Mouse (Mus musculus) kidney, embryonic 15.5 days (tissue): ENCODE measurements at regions not wholly inside any gene's neighbourhood (a gene's known extent, or its start where the extent isn't known, plus 50 kb on each side); places are given as distances from the start of the nearest gene placed in this dataset.

Source experiments
- ATAC-seq: fragments of 200-750 bp; cut with Nextera tagmentation; replicated peaks from 2 replicates; pipeline ENCODE4 v1.8.0; 2017; ENCODE audit warnings: moderate TSS enrichment; ENCODE audit not compliant: low FRiP score
- H3K27ac ChIP-seq: fragments of 300-500 bp; sonication (generic); 2 replicates; pipeline ENCODE4 v1.5.1; 2015; ENCODE audit warnings: mild to moderate bottlenecking, inconsistent platforms
- H3K27me3 ChIP-seq: fragments of 300-500 bp; sonication (generic); 2 replicates; pipeline ENCODE4 v1.6.1; 2015; ENCODE audit warnings: inconsistent platforms
- H3K36me3 ChIP-seq: fragments of 300-500 bp; sonication (generic); 2 replicates; pipeline ENCODE4 v1.6.1; 2015; ENCODE audit warnings: inconsistent platforms
- H3K4me1 ChIP-seq: fragments of 300-500 bp; sonication (generic); 2 replicates; pipeline ENCODE4 v1.6.1; 2015; ENCODE audit warnings: inconsistent platforms
- H3K4me2 ChIP-seq: fragments of 300-500 bp; sonication (generic); 2 replicates; pipeline ENCODE4 v1.6.1; 2015; ENCODE audit warnings: moderate library complexity, mild to moderate bottlenecking, inconsistent platforms
- H3K4me3 ChIP-seq: fragments of 300-500 bp; sonication (generic); replicated peaks from 2 replicates; pipeline ENCODE4 v1.5.1; 2015; ENCODE audit warnings: mild to moderate bottlenecking, inconsistent platforms
- H3K9ac ChIP-seq: fragments of 300-500 bp; sonication (generic); 2 replicates; pipeline ENCODE4 v1.6.1; 2015; ENCODE audit warnings: mild to moderate bottlenecking, inconsistent platforms
- H3K9me3 ChIP-seq: fragments of 300-500 bp; sonication (generic); replicated peaks from 2 replicates; pipeline ENCODE4 v1.6.1; 2016; ENCODE audit warnings: inconsistent platforms
- WGBS: fragments of 180-500 bp; shearing (Covaris S2); methylation state at CpG from one replicate; pipeline ENCODE4 v1.1.7; 2015; ENCODE audit warnings: mixed read lengths; 5-methylcytosine and 5-hydroxymethylcytosine counted together

DNA sequence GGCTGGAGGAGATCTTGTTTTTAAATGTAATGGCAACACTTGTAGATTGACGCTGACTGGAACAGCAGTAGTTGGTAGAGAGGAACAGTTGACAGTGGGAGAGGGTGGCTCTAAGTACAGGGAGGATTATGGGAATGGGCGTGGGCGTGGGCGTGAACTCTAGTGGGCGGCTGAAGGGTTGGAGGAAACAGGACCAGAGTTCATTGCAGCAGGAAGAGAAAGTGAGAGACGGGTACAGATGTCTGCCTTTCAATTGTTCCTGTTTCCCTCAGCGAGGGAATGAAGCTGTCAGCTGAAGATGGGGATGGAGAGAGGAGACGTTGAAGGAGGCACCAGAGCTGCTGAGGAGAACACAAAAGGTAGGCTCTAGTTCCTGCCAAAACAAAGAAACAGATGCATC is 135.2 kb downstream of the Hhipl2 start:
- WGBS = 78% methylated on average over 8 of the region's 8 CpGs
- Histone ChIP-seq H3K9me3 (no peaks in the 10 kb centered on the region), H3K4me1 (no peaks in the 10 kb centered on the region), H3K4me3 (no peak overlapping the region), H3K27me3 (no peaks in the 10 kb centered on the region; the same call in 1 of the 2 replicates), H3K9ac (no peak overlapping the region), H3K36me3 (no peaks in the 10 kb centered on the region), H3K4me2 (no peak overlapping the region), H3K27ac (no peak overlapping the region)
- ATAC-seq = no peak

DNA sequence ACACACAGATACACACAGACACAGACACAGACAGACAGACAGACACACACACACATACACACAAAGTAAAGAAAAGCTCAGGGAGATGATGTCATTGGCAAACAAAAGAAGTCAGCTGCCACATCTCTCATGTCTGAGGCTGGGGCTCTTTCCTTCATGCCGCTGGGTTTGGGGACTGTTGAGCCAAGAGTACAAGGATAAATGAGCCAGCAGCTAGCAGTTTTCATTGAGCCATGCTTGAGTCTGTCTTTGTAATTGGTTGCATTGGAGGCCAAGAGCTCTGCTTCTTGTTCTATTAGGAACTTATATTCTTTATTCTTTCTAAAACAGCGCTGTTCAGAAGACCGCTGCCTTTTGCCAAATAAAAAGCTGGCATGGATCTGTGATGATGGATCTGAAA is 144.8 kb downstream of the Hhipl2 start:
- H3K36me3 ChIP-seq = no peaks in the 10 kb centered on the region
- no peak overlapping the region for H3K4me2 ChIP-seq
- WGBS = 92% methylated on average over 3 of the region's 3 CpGs
- no peak overlapping the region for H3K4me3 ChIP-seq
- H3K4me1 ChIP-seq = no peaks in the 10 kb centered on the region
- no peaks in the 10 kb centered on the region for H3K27me3 ChIP-seq
- no peak overlapping the region for H3K27ac ChIP-seq
- H3K9ac ChIP-seq = no peak overlapping the region
- ATAC-seq = no peak
- no peaks in the 10 kb centered on the region for H3K9me3 ChIP-seq

DNA sequence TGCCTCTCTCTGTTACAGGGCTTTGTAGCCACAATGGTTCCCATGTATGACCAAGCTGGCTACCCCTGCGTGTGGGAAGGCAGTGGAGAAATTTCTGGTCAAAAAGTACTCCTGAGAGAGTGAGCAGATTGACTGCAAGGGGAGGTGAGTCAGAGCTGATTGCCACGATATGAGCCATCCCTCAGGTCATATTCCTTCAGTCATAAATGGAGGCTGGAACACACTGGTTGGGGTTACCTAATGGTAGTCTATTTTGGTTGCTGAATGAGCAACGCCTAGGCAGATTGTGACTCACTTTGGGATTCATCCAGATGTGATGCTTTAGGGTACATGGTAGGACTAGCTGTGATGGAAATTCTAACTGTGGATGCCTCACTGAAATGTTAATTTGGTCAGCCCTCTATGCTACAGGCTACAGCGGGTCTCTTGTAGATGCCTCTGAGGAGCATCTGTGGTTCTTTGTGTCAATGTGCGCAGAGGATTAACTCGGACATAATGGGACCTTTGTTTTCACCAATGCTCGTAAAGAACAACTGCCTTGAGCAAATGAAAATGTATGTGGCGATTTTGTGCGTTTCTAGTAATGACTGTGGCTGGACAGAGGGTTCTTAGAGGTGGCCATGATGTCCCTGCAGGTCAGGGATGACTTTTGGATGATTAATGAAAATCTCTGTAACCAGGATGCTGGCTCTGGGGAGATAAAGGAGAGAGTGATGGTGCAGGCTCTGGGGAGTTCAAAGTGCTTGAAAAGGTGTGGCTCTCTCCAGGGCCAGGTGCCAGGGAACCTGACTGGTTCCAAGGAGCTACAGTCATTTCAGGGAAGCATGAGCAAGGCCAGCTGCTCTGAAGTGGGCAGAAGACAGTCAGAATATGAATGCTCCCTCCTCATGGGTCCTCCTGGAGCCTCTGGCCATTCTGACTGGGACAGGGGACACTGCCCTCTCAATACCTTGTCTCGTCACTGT is 155.9 kb downstream of the Hhipl2 start:
- Histone ChIP-seq H3K27ac (no peak overlapping the region), H3K4me2 (no peak overlapping the region), H3K4me3 (no peak overlapping the region), H3K9ac (no peak overlapping the region), H3K36me3 (no peaks in the 10 kb centered on the region), H3K27me3 (no peaks in the 10 kb centered on the region), H3K4me1 (no peaks in the 10 kb centered on the region), H3K9me3 (no peaks in the 10 kb centered on the region)
- WGBS = 73% methylated on average over 10 of the region's 10 CpGs
- no peak for ATAC-seq

DNA sequence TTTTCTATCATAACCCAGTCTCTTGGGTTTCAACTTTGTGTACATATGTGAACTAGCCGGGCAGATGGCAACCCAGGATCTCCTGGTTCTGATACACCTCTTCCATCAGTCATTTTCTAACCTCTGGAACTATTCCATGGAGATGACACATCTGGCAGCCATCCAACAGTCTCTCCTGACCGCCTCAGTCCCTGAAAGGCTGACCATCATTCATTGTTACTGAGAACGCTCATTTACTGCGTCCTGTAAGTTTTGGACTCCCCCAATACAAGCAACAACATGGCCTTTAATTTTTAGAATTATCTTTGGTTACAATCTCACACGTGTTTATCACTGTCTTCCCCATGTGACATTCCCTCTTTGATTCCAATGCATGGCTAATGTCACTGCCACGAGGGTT is 166.8 kb downstream of the Hhipl2 start:
- H3K9me3 ChIP-seq = no peaks in the 10 kb centered on the region
- H3K4me1 ChIP-seq = no peaks in the 10 kb centered on the region
- H3K9ac ChIP-seq = no peak overlapping the region
- ATAC-seq = no peak
- H3K27me3 ChIP-seq = no peaks in the 10 kb centered on the region
- H3K27ac ChIP-seq = no peak overlapping the region
- H3K36me3 ChIP-seq = no peaks in the 10 kb centered on the region
- no peak overlapping the region for H3K4me2 ChIP-seq
- 63% methylated on average over 6 of the region's 6 CpGs for WGBS
- H3K4me3 ChIP-seq = no peak overlapping the region

DNA sequence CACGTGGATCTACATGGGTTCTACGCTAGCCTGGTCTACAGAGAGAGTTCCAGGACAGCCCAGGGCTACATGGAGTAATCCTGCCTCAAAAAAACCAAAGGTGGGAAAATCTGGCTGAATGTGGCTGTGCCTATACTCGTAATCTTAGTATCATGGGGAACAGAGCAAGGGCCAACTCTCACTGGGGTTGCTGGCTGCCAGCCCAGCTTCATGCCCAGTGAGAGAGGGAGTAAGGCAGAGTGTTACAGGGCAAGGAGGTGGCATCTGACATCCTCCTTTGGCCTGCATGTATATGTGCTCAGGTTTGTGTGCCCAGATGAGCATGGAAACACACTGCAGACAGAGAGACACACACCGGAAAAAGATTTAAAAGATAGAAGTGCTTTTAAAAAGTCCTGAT is 168.4 kb downstream of the Hhipl2 start:
- H3K4me3 ChIP-seq = no peak overlapping the region
- H3K27me3 ChIP-seq = no peaks in the 10 kb centered on the region
- no peak overlapping the region for H3K4me2 ChIP-seq
- no peaks in the 10 kb centered on the region for H3K4me1 ChIP-seq
- H3K9me3 ChIP-seq = no peaks in the 10 kb centered on the region
- no peak overlapping the region for H3K9ac ChIP-seq
- 89% methylated on average over 4 of the region's 4 CpGs for WGBS
- H3K36me3 ChIP-seq = no peaks in the 10 kb centered on the region
- no peak overlapping the region for H3K27ac ChIP-seq
- no peak for ATAC-seq

DNA sequence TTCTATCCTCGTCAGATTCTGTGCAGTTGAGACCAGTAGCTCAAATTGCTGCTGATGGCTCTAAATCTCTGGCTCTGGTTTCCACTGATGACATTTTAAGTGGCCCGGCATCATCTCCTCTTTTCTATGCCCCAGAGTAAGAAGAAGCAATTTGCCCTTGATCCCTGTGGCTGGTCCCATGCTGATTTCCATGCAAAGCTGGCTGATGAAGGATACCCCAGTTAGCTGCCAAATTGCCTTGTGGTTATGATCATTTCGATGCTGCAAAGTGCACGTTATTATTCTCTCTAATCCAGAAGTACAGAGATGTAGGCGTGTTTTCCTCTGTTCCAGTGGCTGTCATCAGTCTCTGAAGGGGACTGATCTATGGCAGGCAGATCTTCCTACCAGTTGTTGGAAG is 177.3 kb downstream of the Hhipl2 start:
- H3K4me3 ChIP-seq = no peak overlapping the region
- H3K27me3 ChIP-seq = no peaks in the 10 kb centered on the region
- H3K4me1 ChIP-seq = no peaks in the 10 kb centered on the region
- no peaks in the 10 kb centered on the region for H3K9me3 ChIP-seq
- 57% methylated on average over 5 of the region's 5 CpGs for WGBS
- no peaks in the 10 kb centered on the region for H3K36me3 ChIP-seq
- H3K27ac ChIP-seq = no peak overlapping the region
- H3K9ac ChIP-seq = no peak overlapping the region
- no peak for ATAC-seq
- no peak overlapping the region for H3K4me2 ChIP-seq

DNA sequence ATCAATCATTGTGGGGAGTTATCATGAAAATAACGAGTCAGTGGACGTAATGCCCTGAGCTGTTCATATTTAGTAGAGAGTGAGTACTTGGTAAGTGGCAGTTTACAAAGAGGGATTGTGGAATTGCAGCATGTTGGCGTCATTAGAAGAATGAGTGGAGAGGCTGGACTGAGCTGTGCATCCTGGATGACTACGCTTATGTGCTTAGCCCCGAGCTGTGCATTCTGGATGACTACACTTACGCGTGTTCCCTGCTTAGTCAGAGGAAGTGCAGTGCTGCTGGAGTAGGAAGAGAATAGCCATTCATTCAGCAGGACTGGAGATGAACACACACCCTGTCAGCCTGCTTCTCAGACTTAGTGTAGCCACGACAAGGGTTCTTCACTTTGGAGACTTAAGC is 182.5 kb downstream of the Hhipl2 start:
- Histone ChIP-seq H3K9ac (no peak overlapping the region), H3K27me3 (no peaks in the 10 kb centered on the region), H3K4me2 (no peak overlapping the region), H3K4me1 (no peaks in the 10 kb centered on the region), H3K27ac (no peak overlapping the region), H3K9me3 (no peaks in the 10 kb centered on the region), H3K4me3 (no peak overlapping the region), H3K36me3 (no peaks in the 10 kb centered on the region)
- 79% methylated on average over 8 of the region's 8 CpGs for WGBS
- no peak for ATAC-seq

DNA sequence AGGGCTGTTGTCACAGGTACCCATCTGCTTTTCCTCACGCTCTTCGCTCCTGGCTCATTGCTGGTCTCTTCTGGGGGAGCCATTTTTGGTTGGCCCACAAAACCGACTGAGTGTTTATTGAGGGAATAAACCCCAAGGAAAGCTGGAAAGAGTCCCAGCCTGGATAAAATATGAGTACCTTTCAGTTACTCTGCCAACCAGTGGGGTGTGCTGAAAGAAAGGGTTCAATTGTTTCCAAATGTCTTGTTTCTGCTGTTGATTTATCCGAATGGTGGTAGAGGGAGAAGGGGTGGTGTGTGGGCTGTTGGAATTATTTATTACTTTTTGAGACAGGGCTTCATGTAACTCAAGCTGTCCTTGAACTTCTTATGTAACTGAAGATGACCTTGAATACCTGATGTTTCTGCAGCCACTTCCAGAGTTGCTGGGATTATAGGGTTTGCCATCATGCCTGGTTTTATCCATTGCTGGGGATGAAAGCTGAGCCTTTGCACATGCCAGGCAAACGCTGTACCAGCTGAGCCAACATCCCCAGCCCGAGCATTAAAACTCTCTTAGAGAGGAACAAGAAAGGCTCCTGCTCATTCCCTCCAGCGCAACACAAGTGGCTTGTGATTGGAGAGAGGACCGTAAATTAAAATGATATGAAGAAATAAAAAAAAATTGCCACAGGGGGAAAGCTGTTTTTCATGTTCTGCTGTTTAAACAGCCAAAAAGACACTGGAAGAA is 194.1 kb downstream of the Hhipl2 start:
- WGBS = 47% methylated on average over 8 of the region's 8 CpGs

DNA sequence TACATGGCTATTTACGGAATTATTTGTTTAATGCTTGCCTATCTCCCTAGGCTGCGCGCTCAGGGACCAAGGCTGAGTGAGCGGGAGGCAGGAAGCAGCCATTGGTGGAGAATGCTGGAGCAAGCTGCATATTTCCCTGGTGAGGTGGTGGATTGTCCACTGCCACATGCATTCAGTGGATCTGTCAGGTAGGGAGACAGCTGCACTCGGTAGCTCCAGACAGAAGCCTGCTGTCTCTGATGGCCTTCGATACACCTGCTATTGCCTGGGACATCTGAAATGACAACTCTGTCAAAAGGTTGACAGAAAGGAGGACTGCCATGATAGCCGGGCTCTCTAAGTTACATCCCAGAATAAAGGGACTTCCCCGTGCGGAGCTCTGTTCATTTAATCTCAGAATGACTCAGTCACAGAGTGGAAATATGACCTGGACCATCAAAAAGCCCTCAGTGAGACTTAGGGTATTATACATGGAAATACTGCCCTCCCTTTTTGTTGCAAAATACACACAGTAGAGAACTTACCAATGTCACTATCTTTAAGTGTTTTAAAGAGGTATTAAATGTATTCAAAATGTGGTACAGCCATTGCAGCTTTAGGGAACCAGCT is 201.5 kb downstream of the Hhipl2 start:
- Histone ChIP-seq H3K9me3 (no peaks in the 10 kb centered on the region), H3K36me3 (no peaks in the 10 kb centered on the region), H3K4me2 (no peak overlapping the region), H3K4me3 (no peak overlapping the region), H3K27ac (no peak overlapping the region), H3K27me3 (no peaks in the 10 kb centered on the region), H3K4me1 (peaks cover 8% of the 10 kb centered on the region; the same call in 1 of the 2 replicates), H3K9ac (no peak overlapping the region)
- ATAC-seq = no peak
- WGBS = 78% methylated on average over 9 of the region's 9 CpGs

More for the DNA sequence above, 194.1 kb downstream of the Hhipl2 start:
- Histone ChIP-seq H3K4me3 (no peak overlapping the region), H3K9me3 (no peaks in the 10 kb centered on the region), H3K27ac (no peak overlapping the region), H3K4me2 (no peak overlapping the region), H3K4me1 (no peaks in the 10 kb centered on the region), H3K27me3 (no peaks in the 10 kb centered on the region), H3K9ac (no peak overlapping the region), H3K36me3 (no peaks in the 10 kb centered on the region)
- ATAC-seq = peak; percentile 43; the same call in 1 of the 2 replicates

DNA sequence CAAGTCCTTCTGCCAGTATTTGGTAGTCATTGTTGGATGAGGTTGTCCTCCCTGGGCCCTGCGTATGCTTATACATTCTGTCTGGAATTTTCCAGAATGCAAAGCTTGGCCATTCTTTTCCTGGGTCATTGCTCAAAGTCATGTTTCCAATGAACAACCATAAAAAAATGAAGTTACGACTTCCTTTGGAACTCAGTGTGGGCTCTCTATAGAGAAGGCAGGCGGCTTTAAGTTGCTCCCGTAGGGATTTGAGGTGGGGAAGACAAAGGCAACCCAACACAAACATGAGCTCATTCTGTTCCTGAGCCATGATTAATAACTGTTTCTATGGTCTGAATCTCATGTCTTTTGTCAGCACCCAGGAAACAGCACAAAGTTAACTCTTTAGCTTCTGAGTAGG is 204.3 kb downstream of the Hhipl2 start:
- Histone ChIP-seq H3K4me3 (no peak overlapping the region), H3K9me3 (no peaks in the 10 kb centered on the region), H3K9ac (no peak overlapping the region), H3K36me3 (no peaks in the 10 kb centered on the region), H3K4me1 (peaks cover 8% of the 10 kb centered on the region; the same call in 1 of the 2 replicates), H3K27me3 (no peaks in the 10 kb centered on the region), H3K4me2 (no peak overlapping the region), H3K27ac (no peak overlapping the region; the same call in 1 of the 2 replicates)
- ATAC-seq = no peak
- 40% methylated on average over 4 of the region's 4 CpGs for whole genome bisulfite sequencing

DNA sequence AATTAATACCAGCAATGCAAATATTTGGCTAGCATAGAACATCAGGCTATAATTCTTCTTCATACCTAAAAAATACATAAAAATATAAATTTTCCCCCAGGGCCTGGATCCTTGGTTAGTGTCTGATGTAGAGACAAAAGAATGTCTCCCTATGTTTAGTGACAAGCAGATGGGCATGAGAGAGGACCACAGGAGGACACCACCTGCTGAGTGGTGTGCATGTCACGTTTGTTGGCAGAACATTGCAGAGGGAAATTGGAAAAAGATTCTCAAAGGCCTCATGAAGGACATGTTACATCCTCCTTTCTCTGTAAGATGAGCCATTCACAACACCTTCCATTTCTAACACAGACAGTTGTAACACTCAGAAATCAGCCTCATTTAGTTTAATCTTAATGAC is 206.3 kb downstream of the Hhipl2 start:
- Histone ChIP-seq H3K4me3 (no peak overlapping the region), H3K9ac (no peak overlapping the region), H3K4me2 (no peak overlapping the region), H3K4me1 (peaks cover 8% of the 10 kb centered on the region; the same call in 1 of the 2 replicates), H3K36me3 (no peaks in the 10 kb centered on the region), H3K27me3 (no peaks in the 10 kb centered on the region), H3K27ac (no peak overlapping the region), H3K9me3 (no peaks in the 10 kb centered on the region)
- WGBS = 75% methylated on average over 1 of the region's 1 CpGs
- ATAC-seq = no peak

DNA sequence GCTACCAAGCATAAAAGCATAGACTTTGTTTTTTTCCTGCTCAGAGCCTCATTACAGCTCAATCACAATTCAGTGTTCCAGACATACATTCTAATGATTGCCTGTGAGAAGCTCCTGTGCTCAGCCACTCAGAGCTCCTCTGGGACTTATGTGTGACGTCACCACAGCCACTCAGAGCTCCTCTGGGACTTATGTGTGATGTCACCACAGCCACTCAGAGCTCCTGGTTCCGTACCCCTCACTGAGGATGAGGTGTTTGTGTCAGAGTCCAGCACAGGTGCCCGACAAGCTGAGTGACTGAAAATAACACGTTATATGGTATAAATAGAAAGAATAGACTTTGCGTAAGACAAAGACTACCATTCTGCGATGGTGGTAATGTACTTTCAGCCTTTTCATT is 215.8 kb downstream of the Hhipl2 start:
- no peaks in the 10 kb centered on the region for H3K27me3 ChIP-seq
- H3K4me3 ChIP-seq = no peak overlapping the region
- ATAC-seq = no peak
- H3K9ac ChIP-seq = no peak overlapping the region
- no peak overlapping the region for H3K4me2 ChIP-seq
- H3K27ac ChIP-seq = no peak overlapping the region
- 85% methylated on average over 6 of the region's 6 CpGs for WGBS
- H3K36me3 ChIP-seq = no peaks in the 10 kb centered on the region
- no peaks in the 10 kb centered on the region for H3K4me1 ChIP-seq
- no peaks in the 10 kb centered on the region for H3K9me3 ChIP-seq
